Mouse (Mus musculus) left cerebral cortex, postnatal 10 days (tissue): ENCODE data around the gene Abraxas2. TPM values are rescaled to one million over a fixed set of nuclear protein-coding genes. Genes with fewer than 3 reads are reported as not detected.
A peak's percentile ranks its signal among the peaks of the same experiment; 100 is the strongest.

Source experiments
- DNase-seq, 2 experiments: peaks; one replicate each; pipeline ENCODE4 v3.0.0; 2021 to 2022; ENCODE audit warnings: low spot score in 2 of 2, mixed read lengths in 1 of 2; ENCODE audit errors: extremely low spot score in 1 of 2
- intact Hi-C: fragments of 180-260 bp; cut with DNase I; formaldehyde crosslinking; loops from one replicate; pipeline ENCODE4 v1.15.1; 2025
- total RNA-seq, 2 experiments: library from RNA; stranded (reverse); gene quantifications; 2 replicates each; pipeline ENCODE4 v1.2.3; 2021

The Abraxas2 gene
- total RNA-seq, 2 experiments from 2014 or later = 23.8 to 27.6 TPM

DNA sequence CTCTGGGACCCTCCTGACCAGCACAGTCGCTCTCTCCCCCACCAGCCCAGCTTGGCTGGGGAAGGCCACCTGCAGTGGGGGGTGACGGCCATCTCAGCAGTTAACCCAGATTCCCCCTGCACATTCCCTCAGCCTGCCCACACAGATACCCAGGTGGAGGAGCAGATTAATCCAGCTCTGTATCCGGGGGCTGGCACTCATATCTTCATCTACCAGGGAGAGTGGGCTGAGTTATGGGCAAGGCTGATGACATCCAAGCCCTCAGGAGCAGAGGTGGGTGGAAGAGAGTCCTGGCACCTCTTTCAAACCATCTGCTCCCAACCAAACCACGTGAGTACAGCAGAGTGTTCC is 33.3 kb downstream of the Abraxas2 start:
- intact Hi-C loops = no loop called here
- no peak for DNase-seq

DNA sequence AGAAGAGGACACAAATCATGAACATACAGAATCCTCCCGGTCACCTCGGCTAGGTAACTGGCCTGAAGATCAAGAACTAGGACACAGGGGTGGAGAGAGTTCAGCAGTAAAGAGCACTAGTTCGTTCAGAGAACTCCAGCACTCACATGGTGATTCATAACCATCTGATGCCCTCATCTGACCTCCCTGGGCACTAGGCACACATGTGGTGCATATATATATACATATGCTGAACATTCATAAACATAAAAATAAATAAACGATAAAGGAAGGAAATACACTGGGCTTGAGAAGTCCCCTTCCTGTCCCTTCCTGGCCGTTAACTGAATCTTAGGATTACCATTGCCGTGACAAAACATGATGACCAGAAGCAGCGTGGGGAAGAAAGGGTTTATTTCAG is 33.8 kb downstream of the Abraxas2 start:
- intact Hi-C loops = no loop called here
- DNase-seq = no peak

GRCm38 (mm10) chr7:132893336-132893735 is 34.3 kb downstream of the Abraxas2 start:
- no peak for DNase-seq
- intact Hi-C loops = no loop called here

- intact Hi-C loops = no loop called here
- DNase-seq = no peak
Observed at GRCm38 (mm10) chr7:132894841-132895555, 36.0 kb downstream of the Abraxas2 start.

DNA sequence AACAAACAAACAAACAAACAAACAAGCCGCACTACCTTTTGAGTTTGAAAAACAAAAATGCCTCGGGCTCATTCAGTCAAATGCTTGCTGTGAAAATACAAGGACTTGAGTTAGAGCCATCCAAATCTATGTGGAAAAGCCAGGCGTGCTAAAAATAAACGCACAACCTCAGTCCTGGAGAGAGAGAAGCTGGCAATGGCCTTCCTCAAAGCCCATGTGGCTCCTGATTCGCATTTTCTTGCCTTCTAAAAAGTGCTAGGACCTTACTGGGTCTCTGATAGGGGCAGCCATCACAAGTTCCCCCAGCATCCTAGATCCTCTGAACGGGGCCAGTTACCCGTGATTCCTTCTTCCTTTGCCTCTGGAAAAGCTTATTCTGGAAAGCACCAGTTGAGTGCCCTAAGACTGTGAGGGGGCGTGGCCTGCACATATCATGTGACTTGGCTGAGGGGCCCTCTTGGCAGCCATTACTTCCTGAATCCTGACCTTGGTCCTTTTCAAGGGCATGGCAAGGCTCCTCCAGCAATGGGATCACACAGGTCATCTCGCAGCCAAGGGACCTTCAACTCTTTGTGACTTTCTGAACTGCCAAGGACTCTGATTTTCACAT is 37.3 kb downstream of the Abraxas2 start:
- intact Hi-C loops = no loop called here
- DNase-seq = no peak

- no peak for DNase-seq
- intact Hi-C loops = no loop called here
Observed at GRCm38 (mm10) chr7:132897258-132897657, 38.2 kb downstream of the Abraxas2 start.

DNA sequence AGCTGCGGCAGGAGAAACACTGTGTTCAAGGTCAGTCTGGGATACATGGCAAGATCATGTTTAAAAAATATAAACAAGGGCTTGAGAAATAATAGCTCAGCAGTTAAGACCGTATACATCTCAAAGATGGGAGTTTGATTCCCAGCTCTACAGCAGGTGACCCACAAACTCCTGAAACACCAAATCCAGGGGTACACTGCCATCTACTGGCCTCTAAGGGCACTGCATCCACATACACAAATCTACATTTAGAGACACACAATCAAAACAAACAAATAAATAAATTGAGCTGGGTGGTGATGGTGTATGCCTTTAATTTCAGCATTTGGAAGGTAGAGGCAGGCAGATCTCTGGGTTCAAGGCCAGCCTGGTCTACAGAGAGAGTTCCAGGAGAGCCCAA is 39.2 kb downstream of the Abraxas2 start:
- no peak for DNase-seq
- intact Hi-C loops = no loop called here

- intact Hi-C loops = no loop called here
- no peak for DNase-seq
Observed at GRCm38 (mm10) chr7:132900826-132901531, 42.0 kb downstream of the Abraxas2 start.

- intact Hi-C loops = no loop called here
- no peak for DNase-seq
Observed at GRCm38 (mm10) chr7:132903796-132904195, 44.8 kb downstream of the Abraxas2 start.

DNA sequence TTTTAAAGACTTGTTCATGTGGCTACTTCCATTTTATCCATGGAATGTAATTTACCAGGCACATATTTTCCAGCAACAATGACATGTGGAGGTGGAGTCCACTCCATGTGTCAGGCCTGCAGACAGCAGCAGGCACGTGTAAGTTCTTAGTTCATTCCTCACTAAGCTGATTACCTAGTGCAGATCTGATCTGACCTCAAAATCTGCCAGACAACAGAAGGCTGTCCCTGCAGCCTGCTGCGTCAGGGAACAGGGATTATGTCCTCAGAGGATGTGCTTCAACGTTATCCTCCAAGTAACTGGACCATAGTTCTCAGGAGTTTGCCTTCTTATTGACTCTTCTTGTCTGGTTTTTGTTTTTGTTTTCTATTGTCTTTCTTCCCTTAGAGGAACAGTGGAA is 62.9 kb downstream of the Abraxas2 start:
- intact Hi-C loops = no loop called here
- no peak for DNase-seq

DNA sequence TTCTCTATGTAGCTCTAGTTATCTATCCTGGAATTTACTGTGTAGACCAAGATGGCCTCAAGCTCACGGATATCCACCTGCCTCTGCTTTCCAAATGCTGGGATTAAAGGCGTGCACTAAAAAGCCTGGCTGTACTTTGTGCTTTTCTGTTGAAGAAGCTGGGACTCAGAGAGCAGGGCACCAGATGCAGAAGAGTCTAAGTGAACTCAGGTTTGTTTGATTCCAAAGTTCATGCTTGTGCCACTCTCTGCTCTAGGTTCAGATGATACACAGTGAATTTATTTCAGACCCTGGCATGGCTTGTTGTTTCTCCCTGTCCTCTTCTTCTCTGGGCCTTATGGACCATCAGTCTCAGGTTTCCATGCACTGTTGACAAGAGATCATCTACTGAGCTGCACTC is 66.2 kb downstream of the Abraxas2 start:
- intact Hi-C loops = no loop called here
- DNase-seq = no peak

- no peak for DNase-seq
- intact Hi-C loops = no loop called here
Observed at GRCm38 (mm10) chr7:132927201-132927600, 68.2 kb downstream of the Abraxas2 start.

DNA sequence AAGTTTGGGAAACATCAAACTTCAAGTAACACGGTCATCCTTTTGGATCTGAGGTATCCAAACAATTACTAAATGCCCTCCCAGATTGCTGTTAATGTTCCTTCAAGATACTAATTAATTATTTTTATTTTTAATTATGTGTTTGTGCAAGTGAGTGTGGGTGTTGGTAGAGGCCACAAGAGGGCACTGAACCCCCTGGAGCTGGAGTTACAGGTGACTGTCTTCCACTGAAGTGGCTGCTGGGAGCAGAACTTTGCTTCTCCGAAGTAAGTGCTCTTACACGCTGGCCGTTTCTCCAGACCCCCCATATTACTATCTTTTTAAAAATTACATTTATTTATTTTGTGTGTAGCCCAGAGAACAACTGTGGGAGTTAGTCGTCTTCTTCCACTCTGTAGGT is 71.0 kb downstream of the Abraxas2 start:
- intact Hi-C loops = loop anchor here (5.0 kb wide), 1 partner anchor 37 kb away; no protein-coding TSS in a partner anchor
- no peak for DNase-seq

DNA sequence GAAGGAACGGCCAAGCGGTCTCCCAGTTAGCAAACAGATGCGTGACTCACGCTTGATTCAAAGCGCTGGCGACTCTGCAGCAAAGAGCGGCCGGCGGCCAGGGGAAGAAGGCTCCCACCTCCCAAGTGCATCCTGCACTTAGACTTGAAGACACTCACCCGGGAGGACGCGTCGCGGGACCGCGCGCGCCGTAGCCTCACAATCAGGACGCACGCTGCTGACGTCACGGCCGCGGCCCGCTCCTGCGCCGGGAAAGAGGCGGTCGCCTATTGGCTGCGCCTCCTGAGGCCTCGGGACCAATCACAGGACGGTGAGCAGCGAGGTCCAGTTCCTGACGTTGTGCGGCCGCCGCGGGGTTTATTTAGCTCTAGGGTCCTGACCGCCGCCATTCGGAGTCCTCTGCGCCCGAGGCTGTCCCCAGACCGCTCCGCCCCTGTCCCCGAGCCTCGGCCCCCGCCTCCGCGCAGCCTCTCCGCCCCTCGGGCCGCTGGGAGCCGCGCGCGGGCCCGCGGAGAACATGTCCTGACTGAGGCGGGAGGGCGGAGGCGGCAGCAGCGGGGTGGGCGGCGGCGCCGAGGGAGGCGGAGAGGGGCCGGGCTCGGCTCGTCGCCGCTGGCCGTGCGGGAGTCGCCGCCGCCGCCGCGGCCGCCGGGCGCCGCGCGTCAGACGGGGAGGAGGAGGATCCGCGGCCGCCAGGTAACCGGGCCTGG is 72.0 kb downstream of the Abraxas2 start, which contains the start of gene Zranb1:
Gene Zranb1 (plus strand): TSS at position 293 of the 710 bp plus-strand sequence.
- intact Hi-C loops = loop anchor here (5.0 kb wide), 1 partner anchor 36 kb away; no protein-coding TSS in a partner anchor
- DNase-seq = peak; percentile 98 to 99

DNA sequence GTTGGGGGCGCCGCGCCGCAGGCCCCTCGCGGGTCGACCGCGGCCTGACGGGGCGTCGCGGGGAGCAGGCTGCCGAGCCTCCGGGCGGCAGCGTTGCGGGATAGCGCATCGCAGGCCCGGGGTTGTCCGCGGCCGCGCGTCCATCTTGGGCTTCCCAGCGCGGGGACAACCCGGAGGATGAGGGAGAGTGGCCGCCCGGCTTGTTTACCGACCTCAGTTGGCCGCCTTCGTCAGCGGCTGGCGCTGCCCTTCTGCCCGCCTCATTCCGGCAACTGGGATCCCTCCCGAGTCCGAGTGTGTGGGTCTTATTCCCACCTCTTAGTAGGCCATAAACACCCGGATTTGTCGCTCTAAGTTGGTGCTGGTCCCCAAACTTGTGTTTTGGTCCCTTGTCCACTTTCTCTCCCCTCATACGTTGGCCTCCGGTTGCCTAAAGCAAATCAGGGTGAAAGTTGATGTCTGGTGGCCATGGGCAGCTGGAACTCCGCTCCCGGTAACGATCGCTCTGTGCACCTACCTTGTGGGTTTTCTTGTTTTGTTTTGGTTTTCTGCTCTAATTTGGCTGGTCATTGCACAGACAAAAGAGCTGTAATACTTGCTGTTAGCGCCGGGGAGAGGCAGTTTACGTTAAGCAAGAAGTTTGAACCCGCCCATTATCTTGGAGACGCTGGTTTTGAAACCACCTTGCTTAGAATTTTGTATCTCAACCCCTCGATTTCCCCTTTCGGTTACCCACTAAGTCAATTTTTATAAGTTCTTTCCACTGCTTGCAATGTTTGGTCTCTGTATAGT is 72.7 kb downstream of the Abraxas2 start:
- intact Hi-C loops = loop anchor here (5.0 kb wide), 1 partner anchor 36 kb away; no protein-coding TSS in a partner anchor
- peak in 1 of 2 experiments; percentile 68 for DNase-seq

DNA sequence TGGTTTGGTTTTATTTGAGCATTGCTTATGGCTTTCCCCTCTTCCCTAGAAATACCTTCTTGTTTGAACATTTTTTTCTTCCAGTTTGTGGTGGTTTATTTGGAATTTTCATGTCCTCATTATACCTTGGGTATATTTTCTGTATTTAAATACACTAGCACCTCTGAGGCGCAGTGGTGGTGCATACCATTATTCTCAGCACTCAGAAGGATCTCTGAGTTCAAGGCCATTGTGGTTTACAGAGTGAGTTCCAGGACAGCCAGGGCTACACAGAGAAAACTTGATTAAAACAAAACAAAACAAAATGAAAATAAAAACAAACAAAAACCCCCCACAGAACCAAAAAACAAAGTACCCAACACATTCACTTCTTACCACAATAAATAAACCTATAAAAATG is 74.3 kb downstream of the Abraxas2 start:
- intact Hi-C loops = loop anchor here (5.0 kb wide), 1 partner anchor 34 kb away; no protein-coding TSS in a partner anchor
- DNase-seq = no peak
